Mouse (Mus musculus): Measurements from ENCODE around the gene Yif1b. TPM values are rescaled to one million over a fixed set of nuclear protein-coding genes. Genes with fewer than 3 reads are reported as not detected.

Yif1b gene
- polyA plus RNA-seq (2014; fragmentation: Illumina TruSeq; extraction: RNeasy Lipid Tissue Mini Kit (QIAGEN cat#74804); ENCODE audit: low read depth, low replicate concordance): not detected

DNA sequence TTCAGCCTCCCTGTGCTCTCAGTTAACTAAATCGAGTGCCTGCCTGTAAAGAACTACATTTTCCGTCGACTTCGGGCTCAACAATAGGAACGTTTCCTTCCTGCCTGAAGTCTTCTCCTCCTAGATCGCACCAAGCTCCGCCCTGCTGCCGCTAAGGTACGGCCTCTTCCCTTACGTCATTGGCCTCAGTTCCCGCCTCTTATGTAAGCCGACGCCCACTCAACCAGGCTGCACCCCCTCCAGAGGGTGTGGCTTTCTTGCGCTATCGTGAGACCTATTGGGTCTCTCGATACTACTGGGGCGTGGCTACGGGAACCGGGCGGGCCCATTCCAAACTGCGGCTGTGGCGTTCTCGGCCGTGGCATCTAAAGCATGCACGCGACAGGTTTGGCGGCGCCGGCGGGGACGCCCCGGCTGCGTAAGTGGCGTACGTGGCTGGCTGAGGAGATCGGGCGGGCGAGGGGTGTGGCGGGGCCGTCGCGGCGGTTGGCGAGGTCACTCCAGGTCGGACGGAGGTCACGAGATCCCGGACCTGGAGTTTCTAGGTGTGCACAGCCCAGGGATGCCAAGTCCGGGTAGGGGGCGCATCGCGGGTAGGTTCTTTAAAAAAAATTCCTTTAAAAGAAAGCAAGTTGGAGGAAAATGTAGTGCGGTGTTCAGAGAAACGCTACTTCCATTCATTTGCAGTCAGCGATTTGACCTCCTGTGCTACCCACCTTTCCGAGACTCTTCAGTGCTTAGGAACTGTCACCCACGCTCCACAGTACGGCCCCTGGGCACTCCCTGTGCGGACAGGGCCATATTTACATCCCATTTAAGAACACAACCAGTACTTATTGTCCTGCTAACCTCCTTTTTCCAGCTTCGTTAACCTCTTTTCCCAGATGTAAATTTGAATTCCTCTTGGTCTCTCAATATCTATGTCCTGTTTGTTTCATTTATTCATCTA, at the start of gene Yif1b:
TSS of gene Yif1b (plus strand) at position 311 of the 949 bp plus-strand sequence.

GRCm38 (mm10) chr7:29213675-29214082, 24.4 kb upstream of the Yif1b start, which contains the start of gene Catsperg1:
Gene Catsperg1 (minus strand): TSS chr7:29214035.

GRCm38 (mm10) chr7:29232247-29233013, 5.7 kb upstream of the Yif1b start, which contains the start of gene Kcnk6:
Gene Kcnk6 (minus strand): TSS chr7:29232515.

GRCm38 (mm10) chr7:29248261-29248841, 10.2 kb downstream of the Yif1b start, which contains the start of gene 2200002D01Rik:
Gene 2200002D01Rik (minus strand): TSS chr7:29248466.

GRCm38 (mm10) chr7:29281201-29282073, 43.3 kb downstream of the Yif1b start, which contains the start of gene Spint2:
Gene Spint2 (minus strand): TSS chr7:29281912.

DNA sequence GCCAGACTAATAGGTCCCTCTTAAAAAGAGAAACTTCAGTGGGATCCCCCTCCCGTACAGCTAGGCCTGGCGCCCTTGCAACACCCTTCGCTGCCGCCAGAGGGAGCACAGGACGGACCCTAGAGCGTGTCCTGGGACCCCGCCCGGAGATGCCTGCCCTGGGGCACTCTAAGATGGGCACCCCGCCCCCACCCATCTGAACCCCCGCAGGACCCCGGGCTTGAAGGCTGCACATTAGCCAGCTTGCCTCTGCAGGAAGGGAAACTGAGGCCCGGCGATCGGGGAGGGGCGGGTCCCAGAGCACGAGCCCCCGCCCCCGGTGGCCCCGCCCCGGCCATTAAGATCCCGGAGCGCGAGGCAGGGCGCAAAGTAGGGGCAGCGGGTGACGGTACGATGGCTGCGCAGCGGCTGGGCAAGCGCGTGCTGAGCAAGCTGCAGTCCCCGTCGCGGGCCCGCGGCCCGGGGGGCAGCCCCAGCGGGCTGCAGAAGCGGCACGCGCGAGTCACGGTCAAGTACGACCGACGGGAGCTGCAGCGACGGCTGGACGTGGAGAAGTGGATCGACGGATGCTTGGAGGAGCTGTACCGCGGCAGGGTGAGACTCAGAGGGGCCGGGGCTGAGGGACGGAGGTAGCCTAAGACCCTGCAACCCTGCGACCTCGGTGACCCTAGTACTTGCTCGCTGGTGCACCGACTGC, 51.0 kb downstream of the Yif1b start, which contains the start of gene Ppp1r14a:
TSS of gene Ppp1r14a (plus strand) at position 367 of the 697 bp plus-strand sequence.

Other genes with a start within 250 kb of the Yif1b start
- gene Ryr1, start 113.2 kb upstream of the Yif1b start, polyA plus RNA-seq (2014; fragmentation: Illumina TruSeq; extraction: RNeasy Lipid Tissue Mini Kit (QIAGEN cat#74804); ENCODE audit: low read depth, low replicate concordance): not detected
- gene Rasgrp4, start 103.5 kb upstream of the Yif1b start, polyA plus RNA-seq (2014; fragmentation: Illumina TruSeq; extraction: RNeasy Lipid Tissue Mini Kit (QIAGEN cat#74804); ENCODE audit: low read depth, low replicate concordance): not detected
- 2.0 TPM for gene Fam98c, start 82.1 kb upstream of the Yif1b start, polyA plus RNA-seq (2014; fragmentation: Illumina TruSeq; extraction: RNeasy Lipid Tissue Mini Kit (QIAGEN cat#74804); ENCODE audit: low read depth, low replicate concordance)
- not detected for gene Ggn, start 68.1 kb upstream of the Yif1b start, polyA plus RNA-seq (2014; fragmentation: Illumina TruSeq; extraction: RNeasy Lipid Tissue Mini Kit (QIAGEN cat#74804); ENCODE audit: low read depth, low replicate concordance)
- 1.3 TPM for gene Spred3, start 67.9 kb upstream of the Yif1b start, polyA plus RNA-seq (2014; fragmentation: Illumina TruSeq; extraction: RNeasy Lipid Tissue Mini Kit (QIAGEN cat#74804); ENCODE audit: low read depth, low replicate concordance)
- 69.3 TPM for gene Psmd8, start 57.6 kb upstream of the Yif1b start, polyA plus RNA-seq (2014; fragmentation: Illumina TruSeq; extraction: RNeasy Lipid Tissue Mini Kit (QIAGEN cat#74804); ENCODE audit: low read depth, low replicate concordance)
- not detected for gene Catsperg1, start 24.3 kb upstream of the Yif1b start, polyA plus RNA-seq (2014; fragmentation: Illumina TruSeq; extraction: RNeasy Lipid Tissue Mini Kit (QIAGEN cat#74804); ENCODE audit: low read depth, low replicate concordance)
- gene Kcnk6, start 5.8 kb upstream of the Yif1b start, polyA plus RNA-seq (2014; fragmentation: Illumina TruSeq; extraction: RNeasy Lipid Tissue Mini Kit (QIAGEN cat#74804); ENCODE audit: low read depth, low replicate concordance): 1.1 TPM
- 3.1 TPM for gene 2200002D01Rik, start 10.1 kb downstream of the Yif1b start, polyA plus RNA-seq (2014; fragmentation: Illumina TruSeq; extraction: RNeasy Lipid Tissue Mini Kit (QIAGEN cat#74804); ENCODE audit: low read depth, low replicate concordance)
- gene Spint2, start 43.6 kb downstream of the Yif1b start, polyA plus RNA-seq (2014; fragmentation: Illumina TruSeq; extraction: RNeasy Lipid Tissue Mini Kit (QIAGEN cat#74804); ENCODE audit: low read depth, low replicate concordance): 18.5 TPM
- not detected for gene Ppp1r14a, start 51.0 kb downstream of the Yif1b start, polyA plus RNA-seq (2014; fragmentation: Illumina TruSeq; extraction: RNeasy Lipid Tissue Mini Kit (QIAGEN cat#74804); ENCODE audit: low read depth, low replicate concordance)
- not detected for gene Dpf1, start 65.6 kb downstream of the Yif1b start, polyA plus RNA-seq (2014; fragmentation: Illumina TruSeq; extraction: RNeasy Lipid Tissue Mini Kit (QIAGEN cat#74804); ENCODE audit: low read depth, low replicate concordance)